Mouse (Mus musculus) ovary, adult 2 months (tissue): ENCODE data around the gene L2hgdh. TPM values are rescaled to one million over a fixed set of nuclear protein-coding genes. Genes with fewer than 3 reads are reported as not detected.

Source experiments
- polyA plus RNA-seq: library from polyadenylated mRNA; depleted of rRNA; stranded (reverse); fragments of >200 nt; gene quantifications from 2 replicates; pipeline ENCODE4 v1.2.3, GENCODE M21; 2012; rRNA removed

L2hgdh gene
- polyA plus RNA-seq, result 7.0 and 8.4 TPM in 2 replicates

GRCm38 (mm10) chr12:69724711-69725460, at the start of gene L2hgdh, which contains the start of gene Atp5s:
Gene L2hgdh (minus strand): TSS chr12:69724873.
Gene Atp5s (plus strand): TSS chr12:69724950.

GRCm38 (mm10) chr12:69681566-69682061, 43.1 kb downstream of the L2hgdh start, which contains the start of gene Sos2:
Gene Sos2 (minus strand): TSS chr12:69681852.

Other genes with a start within 250 kb of the L2hgdh start
- gene Vcpkmt, start 141.8 kb downstream of the L2hgdh start, polyA plus RNA-seq, result 10.1 and 10.8 TPM in 2 replicates
- gene Sos2, start 43.0 kb downstream of the L2hgdh start, polyA plus RNA-seq, result 9.1 and 15.8 TPM in 2 replicates
- 18.3 and 19.4 TPM in 2 replicates for gene Atp5s, start 77 bp upstream of the L2hgdh start, polyA plus RNA-seq
- gene Cdkl1, start 66.4 kb upstream of the L2hgdh start, polyA plus RNA-seq, result 10.3 and 11.3 TPM in 2 replicates
- 1.7 and 2.4 TPM in 2 replicates for gene Atl1, start 167.7 kb upstream of the L2hgdh start, polyA plus RNA-seq
- gene Map4k5, start 168.3 kb upstream of the L2hgdh start, polyA plus RNA-seq, result 22.5 and 38.1 TPM in 2 replicates